Mouse (Mus musculus) layer of hippocampus, adult 8-10 months (tissue): Measurements from ENCODE around the gene Gigyf1. TPM values are rescaled to one million over a fixed set of nuclear protein-coding genes. Genes with fewer than 3 reads are reported as not detected.

Experiments used
- DNase-seq, 2 experiments: peaks; one replicate each; pipeline ENCODE4 v3.0.0; 2022; ENCODE audit warnings: low spot score in 2 of 2
- total RNA-seq, 4 experiments: library from RNA; stranded (reverse); gene quantifications; 2 replicates each; pipeline ENCODE4 v1.2.4; 2022

The Gigyf1 gene
- total RNA-seq, 4 experiments from 2014 or later = 60.2 to 75.9 (median 65.5) TPM

- DNase-seq = peak; percentile 97
Measured at GRCm38 (mm10) chr5:137533117-137533827, 14.9 kb downstream of the Gigyf1 start, which contains the start of the genes Epo and Gnb2. Gene Epo (minus strand): TSS chr5:137533242. Gene Gnb2 (minus strand): TSS chr5:137533510.

GRCm38 (mm10) chr5:137534762-137535161 lies 16.4 kb downstream of the Gigyf1 start:
- peak in 1 of 2 experiments; percentile 6 for DNase-seq

GRCm38 (mm10) chr5:137535318-137535717 lies 17.0 kb downstream of the Gigyf1 start:
- no peak for DNase-seq

GRCm38 (mm10) chr5:137537461-137537860 lies 19.1 kb downstream of the Gigyf1 start:
- DNase-seq = no peak

GRCm38 (mm10) chr5:137539291-137539801 lies 21.0 kb downstream of the Gigyf1 start:
- DNase-seq = no peak

GRCm38 (mm10) chr5:137540991-137541390 lies 22.6 kb downstream of the Gigyf1 start:
- no peak for DNase-seq

- DNase-seq = no peak
Measured at GRCm38 (mm10) chr5:137541768-137542540, 23.6 kb downstream of the Gigyf1 start.

- no peak for DNase-seq
Measured at GRCm38 (mm10) chr5:137544926-137545325, 26.6 kb downstream of the Gigyf1 start.

GRCm38 (mm10) chr5:137545596-137545995 lies 27.2 kb downstream of the Gigyf1 start:
- DNase-seq = no peak

- no peak for DNase-seq
Measured at GRCm38 (mm10) chr5:137549840-137550239, 31.5 kb downstream of the Gigyf1 start.

- no peak for DNase-seq
Measured at GRCm38 (mm10) chr5:137551119-137551518, 32.8 kb downstream of the Gigyf1 start.

- no peak for DNase-seq
Measured at GRCm38 (mm10) chr5:137553000-137553399, 34.7 kb downstream of the Gigyf1 start.

- DNase-seq = peak; percentile 83
Measured at GRCm38 (mm10) chr5:137553411-137553837, 35.1 kb downstream of the Gigyf1 start, which contains the start of gene Actl6b. Gene Actl6b (plus strand): TSS chr5:137553517.

GRCm38 (mm10) chr5:137553898-137554297 lies 35.5 kb downstream of the Gigyf1 start:
- DNase-seq = no peak

GRCm38 (mm10) chr5:137561556-137561955 lies 43.2 kb downstream of the Gigyf1 start:
- DNase-seq = no peak

- DNase-seq = peak in 1 of 2 experiments; percentile 51
Measured at GRCm38 (mm10) chr5:137562965-137563364, 44.6 kb downstream of the Gigyf1 start.

- DNase-seq = no peak
Measured at GRCm38 (mm10) chr5:137565744-137566143, 47.4 kb downstream of the Gigyf1 start.

- no peak for DNase-seq
Measured at GRCm38 (mm10) chr5:137566416-137566815, 48.1 kb downstream of the Gigyf1 start.

- DNase-seq = no peak
Measured at GRCm38 (mm10) chr5:137568223-137568798, 50.0 kb downstream of the Gigyf1 start.

GRCm38 (mm10) chr5:137569031-137569430 lies 50.7 kb downstream of the Gigyf1 start:
- DNase-seq = no peak

GRCm38 (mm10) chr5:137569665-137570064 lies 51.3 kb downstream of the Gigyf1 start, which contains the start of gene Tfr2:
Gene Tfr2 (plus strand): TSS chr5:137569840.
- no peak for DNase-seq

- no peak for DNase-seq
Measured at GRCm38 (mm10) chr5:137570181-137570580, 51.8 kb downstream of the Gigyf1 start.
